Mouse (Mus musculus) ES-Bruce4 (cell line): ENCODE results near the gene Tspoap1. TPM values are rescaled to one million over a fixed set of nuclear protein-coding genes. Genes with fewer than 3 reads are reported as not detected.

Experiments
- H3K27ac ChIP-seq: 2 replicates; pipeline ENCODE4 v1.5.1; 2012; ENCODE audit warnings: low read length, inconsistent platforms; ENCODE audit not compliant: insufficient read depth
- H3K27me3 ChIP-seq: 2 replicates; pipeline ENCODE4 v1.6.1; 2012; ENCODE audit warnings: mild to moderate bottlenecking, low read length, inconsistent platforms; ENCODE audit not compliant: control insufficient read depth, poor library complexity, insufficient read depth, severe bottlenecking
- H3K36me3 ChIP-seq: 2 replicates; pipeline ENCODE4 v1.6.1; 2012; ENCODE audit warnings: inconsistent platforms, mild to moderate bottlenecking, low read length, moderate library complexity; ENCODE audit not compliant: control insufficient read depth, poor library complexity, insufficient read depth, severe bottlenecking
- H3K4me1 ChIP-seq: one replicate; pipeline ENCODE4 v1.8.1; 2011; ENCODE audit warnings: low read length; ENCODE audit not compliant: control insufficient read depth, insufficient read depth
- H3K4me3 ChIP-seq: 2 replicates; pipeline ENCODE4 v1.5.1; 2011; ENCODE audit warnings: low read depth, mild to moderate bottlenecking, low read length
- H3K9ac ChIP-seq: 2 replicates; pipeline ENCODE4 v1.6.1; 2012; ENCODE audit warnings: low read depth, mild to moderate bottlenecking, inconsistent platforms; ENCODE audit not compliant: poor library complexity, severe bottlenecking
- H3K9me3 ChIP-seq: replicated peaks from 2 replicates; pipeline ENCODE4 v1.6.1; 2012; ENCODE audit warnings: mild to moderate bottlenecking, low read length, inconsistent platforms; ENCODE audit not compliant: control insufficient read depth, poor library complexity, insufficient read depth, severe bottlenecking
- CTCF ChIP-seq: IDR thresholded peaks from one replicate; pipeline ENCODE4 v1.8.1; 2011; ENCODE audit warnings: low read depth, low read length
- EP300 ChIP-seq: IDR thresholded peaks from 2 replicates; pipeline ENCODE4 v1.6.1; 2011; ENCODE audit warnings: low read depth, low read length; ENCODE audit not compliant: insufficient read depth
- POLR2A ChIP-seq: IDR thresholded peaks from one replicate; pipeline ENCODE4 v1.8.1; 2011; ENCODE audit warnings: low read length; ENCODE audit not compliant: insufficient read depth
- polyA plus RNA-seq: library from polyadenylated mRNA; stranded (reverse); fragments of >200 nt; gene quantifications from 2 replicates; pipeline ENCODE4 v1.2.4, GENCODE M21; 2011; ENCODE audit warnings: low read depth; ENCODE audit not compliant: missing spikeins, insufficient read depth, insufficient read length

Tspoap1 gene
- polyA plus RNA-seq, 1 experiment = 3.2 TPM

DNA sequence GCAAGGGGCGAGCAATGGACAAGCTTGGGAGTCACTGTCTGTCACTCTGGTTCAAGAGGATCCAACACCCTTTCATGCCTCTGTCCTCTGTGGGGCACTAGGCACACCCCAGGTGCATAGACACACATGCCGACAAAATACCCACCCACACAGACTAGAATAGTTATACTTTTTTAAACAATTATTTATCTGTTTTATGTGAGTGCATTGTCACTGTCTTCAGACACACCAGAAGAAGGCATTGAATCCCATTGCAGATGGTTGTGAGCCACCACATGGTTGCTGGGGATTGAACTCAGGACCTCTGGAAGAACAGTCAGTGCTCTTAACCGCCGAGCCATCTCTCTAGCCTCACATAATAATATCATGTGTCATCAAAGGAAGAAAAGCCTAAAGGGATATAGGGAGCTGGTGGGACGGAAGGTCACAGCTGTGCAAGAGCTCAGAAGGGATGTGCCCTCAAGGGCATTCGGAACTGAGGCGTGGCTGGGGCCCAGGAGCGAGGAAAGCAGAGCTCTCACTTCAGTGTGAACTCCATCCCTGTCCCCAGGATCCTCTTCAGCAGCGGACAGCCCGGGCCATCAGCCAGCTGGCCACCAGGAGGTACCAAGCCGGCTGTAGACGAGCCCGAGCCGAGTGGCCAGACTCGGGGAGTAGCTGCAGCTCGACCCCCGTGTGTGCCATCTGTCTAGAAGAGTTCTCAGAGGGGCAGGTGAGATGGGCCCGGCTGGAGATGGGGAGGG, 31.3 kb upstream of the Tspoap1 start:
- no peak overlapping the region for H3K27ac ChIP-seq
- no peak for TF ChIP-seq CTCF
- no peak for TF ChIP-seq EP300
- TF ChIP-seq POLR2A = no peak
- H3K9me3 ChIP-seq = no peaks in the 10 kb centered on the region
- no peaks in the 10 kb centered on the region for H3K27me3 ChIP-seq
- no peak overlapping the region for H3K4me3 ChIP-seq
- H3K9ac ChIP-seq = no peak overlapping the region
- H3K4me1 ChIP-seq = no peaks in the 10 kb centered on the region
- no peaks in the 10 kb centered on the region for H3K36me3 ChIP-seq

DNA sequence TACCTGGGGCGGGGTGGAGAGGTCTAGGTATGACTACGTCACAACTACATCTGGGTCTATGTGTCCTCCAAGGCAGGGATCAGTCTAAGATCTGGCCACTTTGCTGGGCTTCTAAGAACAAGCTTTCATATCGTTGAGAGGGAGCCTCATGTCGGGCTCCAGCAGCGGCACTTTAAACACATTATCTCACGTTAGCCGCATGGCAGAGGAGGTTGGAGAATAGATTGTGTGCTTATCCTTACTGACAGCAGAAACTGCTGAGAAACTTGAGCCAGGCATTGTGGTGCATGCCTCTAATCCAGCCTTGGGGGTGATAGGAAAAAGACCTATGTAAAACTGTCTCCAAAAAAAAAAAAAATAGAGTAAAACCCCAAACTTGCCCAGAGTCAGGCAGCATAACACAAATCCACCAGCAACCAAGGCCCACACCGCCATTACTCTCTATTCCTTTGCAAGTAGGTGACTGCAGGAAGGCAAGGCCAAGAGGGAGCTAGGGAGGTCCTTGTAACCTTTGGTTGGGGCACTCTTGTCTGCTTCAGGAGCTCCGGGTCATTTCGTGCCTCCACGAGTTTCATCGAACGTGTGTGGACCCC, 30.7 kb upstream of the Tspoap1 start:
- no peaks in the 10 kb centered on the region for H3K4me1 ChIP-seq
- no peak overlapping the region for H3K9ac ChIP-seq
- H3K27me3 ChIP-seq = no peaks in the 10 kb centered on the region
- no peaks in the 10 kb centered on the region for H3K9me3 ChIP-seq
- no peak for TF ChIP-seq POLR2A
- TF ChIP-seq EP300 = no peak
- no peak for TF ChIP-seq CTCF
- H3K36me3 ChIP-seq = no peaks in the 10 kb centered on the region
- H3K27ac ChIP-seq = no peak overlapping the region
- no peak overlapping the region for H3K4me3 ChIP-seq

DNA sequence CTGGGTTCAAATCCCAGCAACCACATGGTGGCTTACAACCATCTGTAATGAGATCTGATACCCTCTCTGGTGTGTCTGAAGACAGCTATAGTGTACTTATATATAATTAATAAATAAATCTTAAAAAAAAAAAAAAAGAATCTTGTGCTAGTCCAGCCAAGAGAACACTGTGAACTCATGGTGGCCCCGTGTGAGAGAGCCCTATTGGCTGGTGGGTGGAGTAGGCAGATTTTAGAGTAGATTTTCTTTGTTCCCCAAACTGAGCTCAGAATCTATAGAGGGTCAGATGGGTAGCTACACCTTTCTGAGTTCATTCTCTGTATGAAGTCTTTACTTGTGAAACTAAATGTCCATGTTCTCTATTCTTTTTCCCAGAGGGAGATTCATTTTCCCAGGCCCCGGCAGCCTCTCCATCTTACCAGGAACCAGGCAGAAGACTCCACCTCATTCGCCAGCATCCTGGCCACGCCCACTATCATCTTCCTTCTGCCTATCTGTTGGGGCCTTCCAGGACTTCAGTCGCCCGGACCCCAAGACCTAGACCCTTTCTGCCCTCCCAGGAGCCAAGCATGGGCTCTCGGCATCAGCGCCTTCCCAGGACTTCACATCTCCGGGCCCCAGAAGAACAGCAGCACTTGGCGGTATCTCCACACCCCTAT, 29.6 kb upstream of the Tspoap1 start:
- H3K27ac ChIP-seq = no peak overlapping the region
- no peaks in the 10 kb centered on the region for H3K36me3 ChIP-seq
- H3K9ac ChIP-seq = peak overlapping the region; percentile 4; the same call in 1 of the 2 replicates
- H3K9me3 ChIP-seq = no peaks in the 10 kb centered on the region
- TF ChIP-seq POLR2A (no peak), CTCF (no peak), EP300 (no peak)
- no peaks in the 10 kb centered on the region for H3K27me3 ChIP-seq
- no peaks in the 10 kb centered on the region for H3K4me1 ChIP-seq
- peak overlapping the region; percentile 41 for H3K4me3 ChIP-seq

DNA sequence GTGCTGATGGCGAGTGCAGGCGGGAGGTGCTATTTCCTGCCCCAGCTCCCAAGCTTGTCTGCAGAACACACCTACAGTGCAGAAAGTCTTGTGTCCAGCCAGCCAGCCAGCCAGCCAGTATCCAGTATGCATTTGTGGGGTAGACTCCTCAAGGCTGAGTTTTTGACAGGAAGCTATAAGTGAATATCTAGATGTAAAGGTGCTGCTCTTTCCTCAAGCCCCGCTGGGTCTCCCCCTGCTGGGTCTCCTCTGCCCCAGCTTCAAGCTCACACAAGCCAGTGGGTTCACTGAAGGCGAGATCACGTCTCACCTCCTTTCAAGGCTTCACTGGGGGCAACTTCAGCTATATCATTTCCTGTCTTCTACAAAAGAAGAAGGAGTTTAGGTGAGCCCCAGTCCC, 26.0 kb upstream of the Tspoap1 start:
- Histone ChIP-seq H3K27me3 (no peaks in the 10 kb centered on the region), H3K9me3 (no peaks in the 10 kb centered on the region), H3K27ac (no peak overlapping the region), H3K4me3 (no peak overlapping the region), H3K4me1 (no peaks in the 10 kb centered on the region), H3K36me3 (no peaks in the 10 kb centered on the region), H3K9ac (no peak overlapping the region)
- TF ChIP-seq EP300 = no peak
- TF ChIP-seq CTCF = no peak
- TF ChIP-seq POLR2A = no peak

DNA sequence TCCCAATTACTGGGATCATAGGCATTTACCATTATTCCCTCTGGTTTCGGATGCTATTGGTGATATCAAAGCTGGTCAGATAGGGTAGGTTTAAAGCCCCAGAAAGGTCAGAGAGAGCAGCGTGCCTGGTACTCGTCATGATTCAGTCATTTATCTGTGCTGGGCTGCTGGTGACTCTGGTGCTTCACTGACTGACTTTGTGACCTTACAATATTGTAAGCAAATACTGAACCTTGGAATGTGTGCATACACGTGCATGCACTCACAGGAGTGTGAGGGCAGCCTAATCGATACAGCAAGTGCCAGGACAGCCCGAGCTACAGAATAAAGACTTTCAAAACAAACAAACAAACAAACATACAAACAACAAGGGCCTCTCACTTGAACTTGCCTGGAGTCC, 24.6 kb upstream of the Tspoap1 start:
- no peak for TF ChIP-seq POLR2A
- TF ChIP-seq CTCF = no peak
- no peak for TF ChIP-seq EP300
- Histone ChIP-seq H3K9ac (no peak overlapping the region), H3K36me3 (peaks cover 4% of the 10 kb centered on the region), H3K27me3 (no peaks in the 10 kb centered on the region), H3K4me1 (no peaks in the 10 kb centered on the region), H3K9me3 (no peaks in the 10 kb centered on the region), H3K4me3 (no peak overlapping the region), H3K27ac (no peak overlapping the region)

DNA sequence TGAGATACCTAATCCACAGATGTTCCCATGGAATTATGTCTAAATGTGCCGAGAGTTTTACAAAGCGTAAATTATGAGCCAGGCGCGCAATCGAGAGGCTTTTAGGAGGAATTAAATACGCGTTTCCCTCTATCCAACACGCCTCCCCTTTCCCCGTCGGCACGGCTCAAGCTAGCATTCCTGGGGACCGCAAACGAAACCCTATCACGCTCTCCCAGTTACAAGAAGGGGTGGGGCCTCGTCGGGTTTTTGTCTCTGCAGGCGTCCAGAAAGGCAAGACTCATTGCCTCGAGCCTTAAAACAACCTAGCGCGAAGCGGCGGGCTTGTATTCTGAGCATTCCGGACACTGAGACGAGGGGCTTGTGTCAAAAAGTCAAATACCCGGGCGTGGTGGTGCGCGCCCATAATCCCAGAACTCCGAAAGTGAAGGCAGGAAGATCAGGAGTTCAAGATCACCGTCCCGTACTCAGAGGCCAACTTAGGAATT, 23.6 kb upstream of the Tspoap1 start:
- H3K9me3 ChIP-seq = no peaks in the 10 kb centered on the region
- no peaks in the 10 kb centered on the region for H3K27me3 ChIP-seq
- H3K9ac ChIP-seq = peak overlapping the region; percentile 76
- no peak for TF ChIP-seq EP300
- no peak for TF ChIP-seq POLR2A
- TF ChIP-seq CTCF = no peak
- H3K4me3 ChIP-seq = peak overlapping the region; percentile 61
- H3K4me1 ChIP-seq = no peaks in the 10 kb centered on the region
- peaks cover 5% of the 10 kb centered on the region for H3K36me3 ChIP-seq
- peak overlapping the region; percentile 90 for H3K27ac ChIP-seq
